Mouse (Mus musculus): Measurements from ENCODE around the gene Gm8251. TPM values are rescaled to one million over a fixed set of nuclear protein-coding genes. Genes with fewer than 3 reads are reported as not detected.
"Not testable (repeated sequence)": the region's sequence is repeated elsewhere in the genome, so short reads cannot be mapped to it uniquely, and the experiment has no call there.

The Gm8251 gene
- polyA plus RNA-seq, 1 experiment from 2014 or later, result 0.03 TPM

DNA sequence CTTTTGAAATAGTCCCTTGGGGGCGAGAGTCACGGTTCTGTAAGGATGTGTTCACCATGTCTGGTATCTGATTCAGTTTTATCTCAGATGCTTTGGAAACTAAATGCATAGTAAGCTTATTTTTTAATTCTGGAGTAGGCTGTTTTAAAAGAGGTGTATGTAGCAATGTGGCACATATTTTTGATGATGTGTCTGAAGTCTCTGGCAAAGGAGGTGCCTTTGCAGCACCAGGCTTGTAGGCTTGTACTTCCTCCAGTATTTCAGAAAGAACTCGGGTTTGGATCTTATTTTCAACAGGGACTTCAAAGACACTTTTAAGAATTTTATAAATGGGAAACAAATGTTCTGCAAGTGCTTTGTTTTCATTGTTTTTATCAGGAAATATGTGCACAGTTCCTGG lies 3.9 kb downstream of the Gm8251 start:
- no peak overlapping the region for H3K9ac ChIP-seq (ENCODE audit: low read depth, low read length)
- 83% methylated on average over 3 of the region's 3 CpGs for WGBS
- no peaks in the 10 kb centered on the region for H3K4me1 ChIP-seq (replicated peaks; ENCODE audit: control insufficient read depth, insufficient read depth, low read length)
- H3K27me3 ChIP-seq (replicated peaks; ENCODE audit: control insufficient read depth, insufficient read depth, low read length), result no peaks in the 10 kb centered on the region
- no peaks in the 10 kb centered on the region for H3K9me3 ChIP-seq (ENCODE audit: control insufficient read depth)
- no peak overlapping the region for H3K4me2 ChIP-seq (replicated peaks; ENCODE audit: low read depth)
- no peak for ATAC-seq
- TF ChIP-seq CTCF (IDR thresholded peaks at IDR 0.05; ENCODE audit: low read depth), result no peak
- no peak overlapping the region for H3K27ac ChIP-seq (ENCODE audit: low read depth, low read length)
- H3K36me3 ChIP-seq (ENCODE audit: control insufficient read depth, insufficient read depth), result no peaks in the 10 kb centered on the region
- no peak overlapping the region for H3K4me3 ChIP-seq (ENCODE audit: low read depth, low read length)

DNA sequence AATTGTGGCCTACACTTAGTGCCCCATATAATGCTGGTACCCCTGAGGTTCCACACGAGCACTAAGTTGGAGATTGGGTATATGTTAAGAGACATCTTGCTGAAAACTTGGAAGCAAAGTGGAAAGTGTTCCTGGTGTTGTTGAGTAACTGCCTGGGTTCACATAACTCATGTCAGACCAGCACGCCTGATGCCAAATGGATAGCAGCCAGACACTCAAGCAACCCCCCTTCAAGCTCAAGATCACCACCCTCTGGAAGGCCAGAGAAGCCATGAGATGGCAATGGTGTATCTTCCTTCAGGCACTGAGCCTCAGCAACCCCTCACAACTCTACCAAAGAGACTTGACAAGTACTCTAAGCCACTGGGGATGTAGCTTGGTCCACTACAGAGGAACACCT lies 15.2 kb downstream of the Gm8251 start:
- H3K4me3 ChIP-seq (ENCODE audit: low read depth, low read length), result no peak overlapping the region
- H3K27me3 ChIP-seq (replicated peaks; ENCODE audit: control insufficient read depth, insufficient read depth, low read length), result no peaks in the 10 kb centered on the region
- H3K9me3 ChIP-seq (ENCODE audit: control insufficient read depth), result no peaks in the 10 kb centered on the region
- H3K4me2 ChIP-seq (replicated peaks; ENCODE audit: low read depth), result no peak overlapping the region
- no peak for ATAC-seq
- H3K4me1 ChIP-seq (replicated peaks; ENCODE audit: control insufficient read depth, insufficient read depth, low read length), result no peaks in the 10 kb centered on the region
- no peak for TF ChIP-seq CTCF (IDR thresholded peaks at IDR 0.05; ENCODE audit: low read depth)
- no peak overlapping the region for H3K9ac ChIP-seq (ENCODE audit: low read depth, low read length)
- 67% methylated on average over 2 of the region's 2 CpGs for WGBS
- no peak overlapping the region for H3K27ac ChIP-seq (ENCODE audit: low read depth, low read length)
- no peaks in the 10 kb centered on the region for H3K36me3 ChIP-seq (ENCODE audit: control insufficient read depth, insufficient read depth)

DNA sequence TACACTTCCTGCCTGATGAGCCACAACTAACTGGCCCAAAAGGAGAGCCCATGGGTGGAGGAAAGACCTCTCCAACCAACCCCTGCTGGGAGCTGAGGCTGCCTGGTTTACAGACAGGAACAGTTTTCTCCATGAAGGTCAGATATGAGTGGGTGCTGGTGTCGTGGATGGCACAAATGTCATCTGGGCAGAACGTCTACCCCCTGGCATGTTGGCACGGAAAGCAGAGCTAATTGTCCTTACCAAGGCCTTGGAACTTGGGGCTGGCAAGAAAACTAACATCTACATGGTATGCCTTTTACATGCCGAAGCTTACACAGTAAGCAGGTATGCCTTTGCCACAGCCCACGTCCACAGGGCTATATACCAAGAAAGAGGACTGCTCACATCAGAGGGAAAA lies 16.0 kb downstream of the Gm8251 start:
- not testable (repeated sequence) for H3K27ac ChIP-seq (ENCODE audit: low read depth, low read length); H3K27me3 ChIP-seq (replicated peaks; ENCODE audit: control insufficient read depth, insufficient read depth, low read length); H3K9ac ChIP-seq (ENCODE audit: low read depth, low read length); ATAC-seq; H3K4me1 ChIP-seq (replicated peaks; ENCODE audit: control insufficient read depth, insufficient read depth, low read length); H3K4me3 ChIP-seq (ENCODE audit: low read depth, low read length); H3K36me3 ChIP-seq (ENCODE audit: control insufficient read depth, insufficient read depth); H3K4me2 ChIP-seq (replicated peaks; ENCODE audit: low read depth); H3K9me3 ChIP-seq (ENCODE audit: control insufficient read depth)
- WGBS, result 88% methylated on average over 5 of the region's 5 CpGs

DNA sequence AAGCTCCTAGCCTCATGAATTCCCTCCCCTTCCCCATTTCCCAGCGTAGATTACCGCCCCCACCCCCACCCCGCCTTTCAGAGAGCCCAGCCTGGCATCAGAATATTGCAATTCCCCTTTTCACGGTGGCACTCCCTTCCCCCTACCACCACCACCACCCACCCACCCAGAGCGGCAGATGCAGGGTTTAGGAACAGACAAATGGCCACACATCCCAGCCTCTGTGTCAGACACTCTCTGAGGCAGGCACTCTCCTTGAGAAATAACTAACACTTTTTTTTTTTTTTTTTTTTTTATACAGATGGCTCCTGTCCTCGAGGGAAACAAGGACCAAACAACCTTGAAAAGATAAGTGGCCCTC lies 19.2 kb downstream of the Gm8251 start:
- H3K27me3 ChIP-seq (replicated peaks; ENCODE audit: control insufficient read depth, insufficient read depth, low read length), result no peaks in the 10 kb centered on the region
- H3K36me3 ChIP-seq (ENCODE audit: control insufficient read depth, insufficient read depth), result no peaks in the 10 kb centered on the region
- no peak for TF ChIP-seq CTCF (IDR thresholded peaks at IDR 0.05; ENCODE audit: low read depth)
- peak overlapping the region; percentile 83 for H3K4me2 ChIP-seq (replicated peaks; ENCODE audit: low read depth)
- no peak for ATAC-seq
- H3K27ac ChIP-seq (ENCODE audit: low read depth, low read length), result no peak overlapping the region
- peak overlapping the region; percentile 53 for H3K4me3 ChIP-seq (ENCODE audit: low read depth, low read length)
- H3K9ac ChIP-seq (ENCODE audit: low read depth, low read length), result peak overlapping the region; percentile 40
- 4% methylated on average over 6 of the region's 6 CpGs for WGBS
- H3K9me3 ChIP-seq (ENCODE audit: control insufficient read depth), result no peaks in the 10 kb centered on the region
- H3K4me1 ChIP-seq (replicated peaks; ENCODE audit: control insufficient read depth, insufficient read depth, low read length), result no peaks in the 10 kb centered on the region

DNA sequence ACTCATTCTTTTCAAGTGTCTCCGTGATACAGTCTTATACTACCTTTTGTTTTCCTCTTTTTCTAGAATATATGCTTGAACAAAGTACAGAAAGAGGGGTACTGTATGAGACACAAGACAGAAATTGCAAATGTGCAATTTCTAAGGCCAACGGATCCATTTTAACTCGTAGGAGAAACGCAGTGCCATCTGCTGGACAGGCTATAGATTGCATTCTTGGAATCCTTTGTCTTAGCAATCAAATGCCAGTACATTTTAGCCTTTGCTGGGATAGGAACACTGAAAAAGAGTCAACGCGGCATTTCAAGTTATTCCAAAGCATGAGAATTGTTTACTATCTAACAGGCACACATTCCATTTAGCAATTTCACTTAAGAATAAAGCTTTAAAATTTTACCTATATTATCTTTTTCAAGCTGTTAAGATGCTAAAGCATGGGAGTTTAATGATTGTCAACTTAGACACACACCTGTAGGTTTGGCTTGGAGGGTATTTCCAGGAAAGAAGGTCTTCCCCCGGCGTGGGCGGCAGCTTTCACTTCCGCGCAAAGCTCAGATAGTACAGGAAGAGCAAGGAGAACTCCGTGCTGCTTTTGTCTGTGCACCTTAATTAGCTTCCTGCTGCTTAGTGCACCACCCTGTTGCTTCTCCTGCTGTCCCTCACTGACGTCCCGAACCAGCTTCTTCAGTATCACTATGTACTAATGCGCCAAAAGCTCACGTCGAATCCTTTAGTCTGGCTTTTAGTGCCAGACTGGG lies 19.8 kb downstream of the Gm8251 start:
- peak; percentile 90 for TF ChIP-seq CTCF (IDR thresholded peaks at IDR 0.05; ENCODE audit: low read depth)
- no peaks in the 10 kb centered on the region for H3K9me3 ChIP-seq (ENCODE audit: control insufficient read depth)
- peak overlapping the region; percentile 53 for H3K4me3 ChIP-seq (ENCODE audit: low read depth, low read length)
- no peaks in the 10 kb centered on the region for H3K27me3 ChIP-seq (replicated peaks; ENCODE audit: control insufficient read depth, insufficient read depth, low read length)
- H3K4me1 ChIP-seq (replicated peaks; ENCODE audit: control insufficient read depth, insufficient read depth, low read length), result no peaks in the 10 kb centered on the region
- peak overlapping the region; percentile 83 for H3K4me2 ChIP-seq (replicated peaks; ENCODE audit: low read depth)
- H3K36me3 ChIP-seq (ENCODE audit: control insufficient read depth, insufficient read depth), result no peaks in the 10 kb centered on the region
- H3K9ac ChIP-seq (ENCODE audit: low read depth, low read length), result peak overlapping the region; percentile 40
- under 1% methylated on average over 17 of the region's 17 CpGs for WGBS
- H3K27ac ChIP-seq (ENCODE audit: low read depth, low read length), result no peak overlapping the region
- ATAC-seq, result peak; percentile 66; the same call in 1 of the 2 replicates

DNA sequence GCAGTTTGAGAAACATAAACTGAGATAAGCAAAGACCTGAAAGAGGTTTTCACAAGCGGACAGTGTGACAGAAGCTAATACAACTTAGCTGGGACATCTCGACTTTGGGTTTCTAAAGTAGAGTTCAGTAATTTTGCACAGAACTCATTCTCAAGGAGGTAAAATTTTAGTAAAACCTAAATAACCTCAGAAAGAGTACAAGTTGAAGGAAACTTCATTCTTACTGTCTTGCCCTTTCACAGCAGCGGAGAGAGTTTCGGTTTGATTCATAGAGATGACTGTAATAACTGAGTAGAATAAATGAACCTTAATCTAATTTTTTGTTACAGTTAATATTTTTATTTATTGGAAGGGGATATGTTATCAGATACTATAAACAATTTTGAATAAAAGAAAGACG lies 28.8 kb downstream of the Gm8251 start:
- no peaks in the 10 kb centered on the region for H3K4me1 ChIP-seq (replicated peaks; ENCODE audit: control insufficient read depth, insufficient read depth, low read length)
- WGBS, result 84% methylated on average over 5 of the region's 5 CpGs
- no peaks in the 10 kb centered on the region for H3K9me3 ChIP-seq (ENCODE audit: control insufficient read depth)
- no peak for ATAC-seq
- no peak overlapping the region for H3K4me3 ChIP-seq (ENCODE audit: low read depth, low read length)
- H3K27ac ChIP-seq (ENCODE audit: low read depth, low read length), result no peak overlapping the region
- H3K4me2 ChIP-seq (replicated peaks; ENCODE audit: low read depth), result no peak overlapping the region
- no peak for TF ChIP-seq CTCF (IDR thresholded peaks at IDR 0.05; ENCODE audit: low read depth)
- H3K9ac ChIP-seq (ENCODE audit: low read depth, low read length), result no peak overlapping the region
- H3K36me3 ChIP-seq (ENCODE audit: control insufficient read depth, insufficient read depth), result no peaks in the 10 kb centered on the region
- H3K27me3 ChIP-seq (replicated peaks; ENCODE audit: control insufficient read depth, insufficient read depth, low read length), result no peaks in the 10 kb centered on the region

DNA sequence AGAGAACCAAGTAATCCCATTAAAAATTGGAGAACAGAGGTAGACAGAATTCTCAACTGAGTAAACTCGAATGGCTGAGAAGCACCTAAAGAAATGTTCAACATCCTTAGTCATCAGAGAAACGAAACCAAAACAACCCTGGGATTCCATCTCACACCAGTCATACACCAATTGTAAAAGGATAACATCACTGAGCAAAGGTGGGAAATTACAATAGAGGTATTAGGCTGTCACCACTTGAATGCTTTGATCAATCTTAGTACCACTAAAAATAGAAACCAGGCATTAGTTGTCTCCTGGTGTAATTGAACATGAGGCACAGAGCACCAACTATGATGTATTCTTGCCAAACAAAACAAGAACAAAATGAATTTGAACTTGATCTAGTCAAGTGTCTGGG lies 29.5 kb downstream of the Gm8251 start:
- 60% methylated on average over 2 of the region's 2 CpGs for WGBS
- H3K9me3 ChIP-seq (ENCODE audit: control insufficient read depth), result no peaks in the 10 kb centered on the region
- H3K4me1 ChIP-seq (replicated peaks; ENCODE audit: control insufficient read depth, insufficient read depth, low read length), result no peaks in the 10 kb centered on the region
- no peak for TF ChIP-seq CTCF (IDR thresholded peaks at IDR 0.05; ENCODE audit: low read depth)
- H3K27me3 ChIP-seq (replicated peaks; ENCODE audit: control insufficient read depth, insufficient read depth, low read length), result no peaks in the 10 kb centered on the region
- no peak overlapping the region for H3K4me2 ChIP-seq (replicated peaks; ENCODE audit: low read depth)
- no peak for ATAC-seq
- no peak overlapping the region for H3K27ac ChIP-seq (ENCODE audit: low read depth, low read length)
- no peak overlapping the region for H3K9ac ChIP-seq (ENCODE audit: low read depth, low read length)
- H3K36me3 ChIP-seq (ENCODE audit: control insufficient read depth, insufficient read depth), result no peaks in the 10 kb centered on the region
- no peak overlapping the region for H3K4me3 ChIP-seq (ENCODE audit: low read depth, low read length)

All from intestine, postnatal 0 days (tissue).